Mouse (Mus musculus) small intestine, adult 2 months (tissue): ENCODE data around the gene Mylpf.

Experiments
- CTCF ChIP-seq: fragments of 200-500 bp; IDR thresholded peaks from 2 replicates; pipeline ENCODE4 v1.5.1; 2012; ENCODE audit warnings: low read depth, mild to moderate bottlenecking, control low read depth, inconsistent platforms, low read length, moderate library complexity, mixed read lengths; ENCODE audit not compliant: insufficient replicate concordance, insufficient read length; ENCODE audit errors: extremely low read depth
- POLR2A ChIP-seq: fragments of 200-500 bp; IDR thresholded peaks from 2 replicates; pipeline ENCODE4 v1.6.1; 2012; ENCODE audit warnings: low read depth, mild to moderate bottlenecking, control low read depth, inconsistent platforms, low read length, moderate library complexity

DNA sequence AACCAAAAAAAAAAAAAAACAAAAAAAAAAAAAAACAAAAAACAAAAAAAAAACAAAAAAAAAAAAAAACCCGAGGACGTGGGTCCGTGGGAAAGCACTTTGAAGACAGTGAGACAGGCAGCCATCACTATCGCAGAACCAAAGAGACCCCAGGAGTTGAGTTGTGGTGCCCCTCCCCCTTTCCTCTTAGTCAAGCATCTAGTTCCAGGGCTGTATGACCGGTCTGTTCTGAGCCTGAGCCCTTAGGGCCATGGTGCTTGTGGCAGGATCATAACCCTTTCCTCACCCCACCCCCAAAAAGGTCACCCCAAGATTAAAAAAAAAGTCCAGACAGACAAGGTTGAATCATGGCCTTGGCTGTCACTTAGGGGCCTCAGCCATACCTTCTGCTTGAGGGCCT, 7.6 kb downstream of the Mylpf start:
- no peak for TF ChIP-seq CTCF
- TF ChIP-seq POLR2A, result no peak
